Mouse (Mus musculus) cerebellum, adult 2 months (tissue): ENCODE measurements at regions not wholly inside any gene's neighbourhood (a gene's known extent, or its start where the extent isn't known, plus 50 kb on each side); places are given as distances from the start of the nearest gene placed in this dataset.
"Not testable (repeated sequence)": the region's sequence is repeated elsewhere in the genome, so short reads cannot be mapped to it uniquely, and the experiment has no call there.

Experiments
- DNase-seq, 2 experiments: peaks; one replicate each; pipeline ENCODE4 v3.0.0; 2021
- H3K27ac ChIP-seq: fragments of 200-500 bp; 2 replicates; pipeline ENCODE4 v1.5.1; 2012; ENCODE audit warnings: low read length, control low read depth, inconsistent platforms; ENCODE audit not compliant: insufficient read depth
- H3K27me3 ChIP-seq: fragments of 200-500 bp; 2 replicates; pipeline ENCODE4 v1.6.1; 2012; ENCODE audit warnings: inconsistent platforms, mild to moderate bottlenecking, low read length, moderate library complexity; ENCODE audit not compliant: control insufficient read depth, insufficient read depth
- H3K4me1 ChIP-seq: fragments of 200-500 bp; 2 replicates; pipeline ENCODE4 v1.6.1; 2011; ENCODE audit warnings: low read length; ENCODE audit not compliant: control insufficient read depth, insufficient read depth
- H3K4me3 ChIP-seq: fragments of 200-500 bp; replicated peaks from 2 replicates; pipeline ENCODE3; 2011; ENCODE audit warnings: mild to moderate bottlenecking, low read depth, low read length, control low read depth; ENCODE audit not compliant: insufficient read depth
- CTCF ChIP-seq: fragments of 200-500 bp; IDR thresholded peaks from 2 replicates; pipeline ENCODE4 v1.5.1; 2011; ENCODE audit warnings: low read depth, mild to moderate bottlenecking, control low read depth, low read length, moderate library complexity, borderline replicate concordance; ENCODE audit not compliant: insufficient read depth
- POLR2A ChIP-seq: fragments of 200-500 bp; IDR thresholded peaks from 2 replicates; pipeline ENCODE4 v1.6.1; 2011; ENCODE audit warnings: low read length, control low read depth, borderline replicate concordance; ENCODE audit not compliant: insufficient read depth
- WGBS: fragments of 180-500 bp; shearing (Covaris S2); methylation state at CpG from one replicate; pipeline ENCODE4 v1.1.7; 2018; 5-methylcytosine and 5-hydroxymethylcytosine counted together

GRCm38 (mm10) chr8:52158176-52158575, 1353.4 kb upstream of the Aga start:
- Histone ChIP-seq H3K4me3 (no peak overlapping the region), H3K27ac (no peak overlapping the region), H3K27me3 (no peaks in the 10 kb centered on the region), H3K4me1 (no peaks in the 10 kb centered on the region)
- WGBS, result 5% methylated on average over 3 of the region's 3 CpGs
- TF ChIP-seq CTCF (no peak), POLR2A (no peak)
- peak; percentile 34 to 69 for DNase-seq

- DNase-seq, result not testable (repeated sequence)
- 96% methylated on average over 14 of the region's 14 CpGs for whole genome bisulfite sequencing
Measured at GRCm38 (mm10) chr8:52196934-52197333, 1314.6 kb upstream of the Aga start.

GRCm38 (mm10) chr8:52227506-52227905, 1284.0 kb upstream of the Aga start:
- DNase-seq, result no peak
- no peak overlapping the region for H3K27ac ChIP-seq
- H3K4me3 ChIP-seq, result no peak overlapping the region
- no peaks in the 10 kb centered on the region for H3K4me1 ChIP-seq
- no peak for TF ChIP-seq CTCF
- no peak for TF ChIP-seq POLR2A
- no peaks in the 10 kb centered on the region for H3K27me3 ChIP-seq

More at GRCm38 (mm10) chr8:52196934-52197333, 1314.6 kb upstream of the Aga start:
- not testable (repeated sequence) for H3K4me1 ChIP-seq, H3K27me3 ChIP-seq, H3K4me3 ChIP-seq, H3K27ac ChIP-seq

GRCm38 (mm10) chr8:52256055-52256454, 1255.5 kb upstream of the Aga start:
- Histone ChIP-seq H3K4me3 (no peak overlapping the region), H3K27ac (no peak overlapping the region), H3K27me3 (no peaks in the 10 kb centered on the region), H3K4me1 (no peaks in the 10 kb centered on the region)
- DNase-seq, result no peak
- WGBS, result 84% methylated on average over 3 of the region's 3 CpGs
- TF ChIP-seq POLR2A, result no peak
- TF ChIP-seq CTCF, result no peak
